Mouse (Mus musculus) MEL (cell line): Measurements from ENCODE around the gene Rnpepl1.

ENCODE experiments used
- CHD1 ChIP-seq: IDR thresholded peaks from 2 replicates; pipeline ENCODE4 v1.6.1; 2012; ENCODE audit warnings: low read depth, mild to moderate bottlenecking, inconsistent platforms, low read length, improper control_type of control experiment
- CHD2 ChIP-seq: IDR thresholded peaks from 2 replicates; pipeline ENCODE4 v1.6.1; 2011; ENCODE audit warnings: low read length, improper control_type of control experiment
- CTCF ChIP-seq, 3 experiments: IDR thresholded peaks in 2 of 3; conservative IDR thresholded peaks in 1 of 3; 2 replicates each; pipeline ENCODE4 v1.5.1; 2011 to 2012; ENCODE audit warnings: low read length in 3 of 3, low read depth in 2 of 3, mild to moderate bottlenecking in 2 of 3, improper control_type of control experiment in 1 of 3, inconsistent platforms in 1 of 3, mixed read lengths in 1 of 3, moderate library complexity in 1 of 3; ENCODE audit not compliant: control insufficient read depth in 1 of 3, insufficient read depth in 1 of 3, poor library complexity in 1 of 3, severe bottlenecking in 1 of 3
- E2F4 ChIP-seq: IDR thresholded peaks from 2 replicates; pipeline ENCODE4 v1.6.1; 2011; ENCODE audit warnings: low read depth, low read length, improper control_type of control experiment, borderline replicate concordance
- EP300 ChIP-seq, 2 experiments: IDR thresholded peaks; 2 replicates each; pipeline ENCODE4 v1.6.1; 2011; ENCODE audit warnings: improper control_type of control experiment in 2 of 2, low read length in 2 of 2, low read depth in 1 of 2, mild to moderate bottlenecking in 1 of 2
- KAT2A ChIP-seq: conservative IDR thresholded peaks from 2 replicates; pipeline ENCODE4 v1.6.1; 2012; ENCODE audit warnings: low read depth, low read length, improper control_type of control experiment, inconsistent platforms
- MAFK ChIP-seq: IDR thresholded peaks from 2 replicates; pipeline ENCODE4 v1.6.1; 2011; ENCODE audit warnings: low read depth, mild to moderate bottlenecking, low read length, improper control_type of control experiment, borderline replicate concordance
- POLR2A ChIP-seq, 2 experiments: IDR thresholded peaks; 2 replicates each; pipeline ENCODE4 v1.6.1; 2011 to 2012; ENCODE audit warnings: low read length in 2 of 2, mild to moderate bottlenecking in 2 of 2, control low read depth in 1 of 2, improper control_type of control experiment in 1 of 2, low read depth in 1 of 2, moderate library complexity in 1 of 2; ENCODE audit not compliant: control insufficient read depth in 1 of 2, insufficient read depth in 1 of 2, poor library complexity in 1 of 2
- SIN3A ChIP-seq: IDR thresholded peaks from 2 replicates; pipeline ENCODE4 v1.6.1; 2012; ENCODE audit warnings: low read length, improper control_type of control experiment, inconsistent platforms
- SMC3 ChIP-seq: IDR thresholded peaks from 2 replicates; pipeline ENCODE4 v1.6.1; 2011; ENCODE audit warnings: low read depth, low read length, improper control_type of control experiment
- TAL1 ChIP-seq: IDR thresholded peaks from 2 replicates; pipeline ENCODE4 v1.6.1; 2012; ENCODE audit warnings: mild to moderate bottlenecking, inconsistent platforms, low read length, moderate library complexity, mixed read lengths
- ZKSCAN1 ChIP-seq: IDR thresholded peaks from 2 replicates; pipeline ENCODE4 v1.6.1; 2012; ENCODE audit warnings: low read depth, mild to moderate bottlenecking, inconsistent platforms, low read length, improper control_type of control experiment, moderate library complexity
- ZNF384 ChIP-seq: IDR thresholded peaks from 2 replicates; pipeline ENCODE4 v1.6.1; 2012; ENCODE audit warnings: low read depth, mild to moderate bottlenecking, inconsistent platforms, low read length, improper control_type of control experiment

DNA sequence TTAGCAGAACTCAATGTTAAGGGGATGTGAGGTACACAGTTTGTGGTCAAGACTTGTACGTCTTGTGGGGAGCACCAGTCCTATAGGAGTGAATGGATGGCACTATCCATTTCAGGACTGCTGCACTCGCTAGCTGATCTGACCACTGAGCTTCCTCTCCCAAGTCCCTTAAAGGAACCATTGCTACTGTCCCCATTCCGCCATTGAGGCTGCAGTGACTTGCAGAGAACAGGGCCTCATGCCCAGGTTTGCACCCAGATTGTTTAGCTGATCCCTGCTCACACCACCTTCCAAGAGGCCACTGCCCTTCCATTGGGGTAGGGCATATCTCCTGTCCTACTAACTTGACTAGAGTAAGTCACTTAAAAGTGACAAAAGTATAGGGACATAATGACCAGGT lies 1.9 kb upstream of the Rnpepl1 start:
- no peak for TF ChIP-seq MAFK
- TF ChIP-seq SIN3A = no peak
- TF ChIP-seq CHD1 = no peak
- no peak for TF ChIP-seq POLR2A (IDR thresholded peaks at IDR 0.05; ENCODE audit: control insufficient read depth in 1 of 2, insufficient read depth in 1 of 2, low read depth in 1 of 2, low read length in 2 of 2, poor library complexity in 1 of 2)
- no peak for TF ChIP-seq CTCF (IDR thresholded peaks at IDR 0.05 in 2 of 3, conservative IDR thresholded peaks at IDR 0.05 in 1 of 3; ENCODE audit: control insufficient read depth in 1 of 3, insufficient read depth in 1 of 3, low read depth in 2 of 3, low read length in 3 of 3, poor library complexity in 1 of 3, severe bottlenecking in 1 of 3)
- no peak for TF ChIP-seq SMC3
- TF ChIP-seq E2F4 = no peak
- no peak for TF ChIP-seq EP300 (IDR thresholded peaks at IDR 0.05; ENCODE audit: low read depth in 1 of 2, low read length in 2 of 2)
- TF ChIP-seq CHD2 = no peak
- no peak for TF ChIP-seq ZKSCAN1
- no peak for TF ChIP-seq ZNF384
- TF ChIP-seq KAT2A = no peak
- no peak for TF ChIP-seq TAL1
